Mouse (Mus musculus): Measurements from ENCODE around the gene Gm16253. TPM values are rescaled to one million over a fixed set of nuclear protein-coding genes. Genes with fewer than 3 reads are reported as not detected.

The Gm16253 gene
- total and polyA plus RNA-seq, 3 experiments: 1.4 TPM; not detected in 2

- Histone ChIP-seq H3K4me3 (ENCODE audit: control insufficient read depth in 1 of 2, insufficient read depth in 1 of 2, low read depth in 2 of 2, low read length in 2 of 2) (peak overlapping the region; percentile 58), H3K27ac (ENCODE audit: control insufficient read depth, low read depth, low read length) (peak overlapping the region; percentile 76), H3K4me1 (ENCODE audit: control insufficient read depth in 1 of 2, insufficient read depth in 2 of 2, low read length in 2 of 2) (peaks cover 12 to 42% of the 10 kb centered on the region in 2 experiments), H3K9ac (ENCODE audit: control insufficient read depth, low read depth, low read length, poor library complexity, severe bottlenecking) (peak overlapping the region; percentile 65), H3K36me3 (ENCODE audit: control insufficient read depth in 1 of 2, insufficient read depth in 2 of 2, low read length in 2 of 2) (peaks cover 0 to 34% of the 10 kb centered on the region in 2 experiments; a peak in 2 of 4 replicates), H3K79me2 (ENCODE audit: control insufficient read depth, insufficient read depth, low read length, poor library complexity) (peaks cover 3% of the 10 kb centered on the region; the same call in 1 of the 2 replicates), H3K9me3 (replicated peaks; ENCODE audit: insufficient read depth, low read length) (no peaks in the 10 kb centered on the region), H3K27me3 (ENCODE audit: control insufficient read depth in 1 of 2, insufficient read depth in 2 of 2, low read length in 2 of 2) (no peaks in the 10 kb centered on the region)
- TF ChIP-seq MYC (IDR thresholded peaks at IDR 0.05; ENCODE audit: low read depth, low read length) (0 out of 2 replicates have a peak, but pooled peaks have one; percentile 13), TCF12 (IDR thresholded peaks at IDR 0.05; ENCODE audit: low read depth, low read length) (0 out of 2 replicates have a peak, but pooled peaks have one; percentile 8), NELFE (IDR thresholded peaks at IDR 0.05; ENCODE audit: low read depth, low read length) (no peak)
- DNase-seq (ENCODE audit: low read depth, low spot score): peak; percentile 21
Measured at GRCm38 (mm10) chr3:96579239-96579750, 2.5 kb downstream of the Gm16253 start.

DNA sequence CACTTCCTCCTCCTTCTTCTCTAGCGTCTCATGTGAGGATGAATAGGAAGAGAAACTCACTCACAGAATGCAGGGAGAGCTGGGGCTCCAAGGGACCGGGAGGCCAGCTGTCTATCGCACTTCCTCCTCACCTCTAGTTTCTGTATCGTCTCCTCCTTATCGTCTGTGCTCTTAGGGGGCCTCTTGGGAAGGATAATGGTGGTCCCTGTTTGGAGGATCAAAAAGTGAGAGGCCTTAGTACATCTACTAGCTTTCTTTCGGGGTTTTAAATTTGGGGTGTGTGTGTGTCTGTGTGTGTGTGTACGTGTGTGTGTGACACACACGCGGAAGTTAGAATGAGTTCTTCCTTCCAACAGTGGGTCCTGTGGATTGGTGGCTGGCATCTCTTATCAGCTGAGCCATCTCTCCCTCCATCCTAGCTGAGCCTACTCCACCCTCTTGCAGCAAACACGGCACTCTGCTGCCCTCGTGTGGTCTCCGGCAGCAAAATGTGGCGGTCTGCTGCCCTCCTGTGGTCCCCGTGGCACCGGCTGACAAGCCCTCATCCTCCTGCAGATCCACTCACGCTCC, 3.2 kb downstream of the Gm16253 start:
- Histone ChIP-seq H3K79me2 (ENCODE audit: control insufficient read depth, insufficient read depth, low read length, poor library complexity) (peaks cover 3% of the 10 kb centered on the region; the same call in 1 of the 2 replicates), H3K36me3 (ENCODE audit: control insufficient read depth in 1 of 2, insufficient read depth in 2 of 2, low read length in 2 of 2) (peaks cover 0 to 34% of the 10 kb centered on the region in 2 experiments; a peak in 2 of 4 replicates), H3K9ac (ENCODE audit: control insufficient read depth, low read depth, low read length, poor library complexity, severe bottlenecking) (peak overlapping the region; percentile 65), H3K27me3 (ENCODE audit: control insufficient read depth in 1 of 2, insufficient read depth in 2 of 2, low read length in 2 of 2) (no peaks in the 10 kb centered on the region), H3K4me1 (ENCODE audit: control insufficient read depth in 1 of 2, insufficient read depth in 2 of 2, low read length in 2 of 2) (peaks cover 12 to 42% of the 10 kb centered on the region in 2 experiments), H3K4me3 (ENCODE audit: control insufficient read depth in 1 of 2, insufficient read depth in 1 of 2, low read depth in 2 of 2, low read length in 2 of 2) (peak overlapping the region; percentile 58 to 59), H3K9me3 (replicated peaks; ENCODE audit: insufficient read depth, low read length) (no peaks in the 10 kb centered on the region), H3K27ac (ENCODE audit: control insufficient read depth, low read depth, low read length) (peak overlapping the region; percentile 76)
- DNase-seq (ENCODE audit: low read depth, low spot score): peak; percentile 100
- TF ChIP-seq POLR2AphosphoS2 (IDR thresholded peaks at IDR 0.05; ENCODE audit: low read length): peak; percentile 61; the same call in 1 of the 2 replicates
- no peak for TF ChIP-seq MYB (IDR thresholded peaks at IDR 0.05; ENCODE audit: low read depth, low read length)
- peak; percentile 59; the same call in 1 of the 2 replicates for TF ChIP-seq BHLHE40 (IDR thresholded peaks at IDR 0.05; ENCODE audit: borderline replicate concordance, low read depth, low read length)
- TF ChIP-seq HCFC1 (IDR thresholded peaks at IDR 0.05; ENCODE audit: low read depth, low read length): peak; percentile 78
- TF ChIP-seq USF2 (IDR thresholded peaks at IDR 0.05; ENCODE audit: borderline replicate concordance in 1 of 2, insufficient read depth in 1 of 2, low read depth in 1 of 2, low read length in 2 of 2): no peak
- no peak for TF ChIP-seq MAFK (IDR thresholded peaks at IDR 0.05; ENCODE audit: borderline replicate concordance, low read depth, low read length)
- peak; percentile 49 for TF ChIP-seq TAL1 (IDR thresholded peaks at IDR 0.05; ENCODE audit: low read length)
- no peak for TF ChIP-seq ZKSCAN1 (IDR thresholded peaks at IDR 0.05; ENCODE audit: low read depth, low read length)
- TF ChIP-seq MAX (IDR thresholded peaks at IDR 0.05; ENCODE audit: low read length): peak; percentile 91
- peak; percentile 94 for TF ChIP-seq RCOR1 (IDR thresholded peaks at IDR 0.05; ENCODE audit: low read depth, low read length)
- no peak for TF ChIP-seq UBTF (IDR thresholded peaks at IDR 0.05; ENCODE audit: borderline replicate concordance, insufficient read depth, low read depth, low read length)
- TF ChIP-seq JUND (IDR thresholded peaks at IDR 0.05; ENCODE audit: low read depth, low read length): peak; percentile 84
- peak; percentile 100 for TF ChIP-seq RAD21 (IDR thresholded peaks at IDR 0.05; ENCODE audit: low read depth, low read length)
- peak; percentile 100 for TF ChIP-seq GATA1 (IDR thresholded peaks at IDR 0.05; ENCODE audit: low read depth, low read length)
- no peak; the same call in 1 of the 2 replicates for TF ChIP-seq ZMIZ1 (IDR thresholded peaks at IDR 0.05; ENCODE audit: low read depth, low read length)
- peak; percentile 100 for TF ChIP-seq SMC3 (IDR thresholded peaks at IDR 0.05; ENCODE audit: low read depth, low read length)
- TF ChIP-seq ETS1 (IDR thresholded peaks at IDR 0.05; ENCODE audit: low read depth, low read length): peak; percentile 68
- peak; percentile 57; the same call in 1 of the 2 replicates for TF ChIP-seq TCF12 (IDR thresholded peaks at IDR 0.05; ENCODE audit: low read depth, low read length)
- TF ChIP-seq MXI1 (IDR thresholded peaks at IDR 0.05; ENCODE audit: low read depth, low read length): peak; percentile 92
- TF ChIP-seq ZNF384 (IDR thresholded peaks at IDR 0.05; ENCODE audit: low read depth, low read length): peak; percentile 63; the same call in 1 of the 2 replicates
- peak in 1 of 2 experiments; percentile 87; a peak in 2 of 4 replicates for TF ChIP-seq POLR2A (IDR thresholded peaks at IDR 0.05; ENCODE audit: control insufficient read depth in 1 of 2, insufficient read depth in 1 of 2, low read depth in 1 of 2, low read length in 2 of 2, poor library complexity in 1 of 2)
- TF ChIP-seq E2F4 (IDR thresholded peaks at IDR 0.05; ENCODE audit: borderline replicate concordance, low read depth, low read length): no peak
- TF ChIP-seq KAT2A (conservative IDR thresholded peaks at IDR 0.05; ENCODE audit: low read depth, low read length): no peak
- TF ChIP-seq TBP (IDR thresholded peaks at IDR 0.05; ENCODE audit: low read depth, low read length): peak; percentile 73
- TF ChIP-seq GABPA (IDR thresholded peaks at IDR 0.05; ENCODE audit: low read depth, low read length): no peak
- TF ChIP-seq CHD2 (IDR thresholded peaks at IDR 0.05; ENCODE audit: low read length): no peak
- peak; percentile 72 for TF ChIP-seq NELFE (IDR thresholded peaks at IDR 0.05; ENCODE audit: low read depth, low read length)
- peak; percentile 100 for TF ChIP-seq ZC3H11A (IDR thresholded peaks at IDR 0.05; ENCODE audit: low read depth, low read length)
- TF ChIP-seq CTCF (IDR thresholded peaks at IDR 0.05 in 2 of 3, conservative IDR thresholded peaks at IDR 0.05 in 1 of 3; ENCODE audit: control insufficient read depth in 1 of 3, insufficient read depth in 1 of 3, low read depth in 2 of 3, low read length in 3 of 3, poor library complexity in 1 of 3, severe bottlenecking in 1 of 3): peak in 1 of 3 experiments; percentile 99; a peak in 4 of 6 replicates

Measured in MEL (cell line).